Mouse (Mus musculus): ENCODE data around the gene Opn4. TPM values are rescaled to one million over a fixed set of nuclear protein-coding genes. Genes with fewer than 3 reads are reported as not detected.

The Opn4 gene
- polyA plus RNA-seq, 1 experiment = not detected

DNA sequence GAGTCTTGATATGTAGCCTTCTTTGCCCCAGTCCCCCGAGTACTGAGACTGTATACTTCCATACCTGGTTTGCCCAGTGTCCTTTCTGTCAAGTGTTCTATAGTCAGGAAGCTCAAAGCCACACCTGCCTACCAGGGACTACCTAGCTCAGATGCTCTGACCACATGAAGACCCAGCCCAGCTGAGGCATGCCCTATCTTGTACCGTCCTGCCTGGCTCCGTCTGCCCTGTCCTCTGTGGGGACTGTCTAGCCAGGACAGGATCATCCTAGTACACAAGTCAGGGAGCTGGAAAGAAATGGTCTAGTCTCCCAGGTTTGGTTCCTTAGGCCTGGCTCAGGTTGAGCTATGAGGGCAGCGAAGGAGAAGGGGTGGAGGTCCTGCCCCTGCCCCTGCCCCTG, 31.3 kb downstream of the Opn4 start:
- no peak for TF ChIP-seq CTCF (IDR thresholded peaks at IDR 0.05; ENCODE audit: extremely low read depth, insufficient read depth, low read length)
- TF ChIP-seq POLR2A (IDR thresholded peaks at IDR 0.05; ENCODE audit: extremely low read depth, insufficient read depth, low read length) = no peak
- H3K4me3 ChIP-seq (ENCODE audit: insufficient read depth, low read length) = no peak overlapping the region
- no peaks in the 10 kb centered on the region for H3K4me1 ChIP-seq (ENCODE audit: control insufficient read depth, insufficient read depth, low read length)
- H3K27ac ChIP-seq (ENCODE audit: insufficient read depth, low read length) = no peak overlapping the region

DNA sequence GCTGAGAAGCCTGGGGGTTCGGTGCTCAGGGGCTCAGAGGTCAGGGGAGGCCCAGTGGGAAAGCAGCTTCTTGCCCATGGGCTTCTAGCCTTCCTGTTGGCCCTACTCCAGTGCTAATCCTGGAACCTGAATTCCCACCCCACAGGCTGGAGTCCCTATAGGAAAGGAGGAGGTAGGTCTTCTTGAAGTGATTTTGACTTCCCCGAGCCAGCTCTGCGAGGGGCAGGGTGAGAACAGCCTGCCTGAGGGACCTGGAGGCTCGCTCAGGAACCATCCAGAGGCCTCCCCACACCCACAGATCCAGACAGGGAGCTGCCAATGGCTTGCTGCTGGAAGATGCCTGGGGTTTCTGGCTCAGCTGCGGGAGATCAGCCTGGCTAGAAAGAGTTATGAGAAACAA, 32.2 kb downstream of the Opn4 start:
- H3K27ac ChIP-seq (ENCODE audit: insufficient read depth, low read length) = no peak overlapping the region
- no peaks in the 10 kb centered on the region for H3K4me1 ChIP-seq (ENCODE audit: control insufficient read depth, insufficient read depth, low read length)
- H3K4me3 ChIP-seq (ENCODE audit: insufficient read depth, low read length) = no peak overlapping the region
- no peak for TF ChIP-seq CTCF (IDR thresholded peaks at IDR 0.05; ENCODE audit: extremely low read depth, insufficient read depth, low read length)
- no peak for TF ChIP-seq POLR2A (IDR thresholded peaks at IDR 0.05; ENCODE audit: extremely low read depth, insufficient read depth, low read length)

DNA sequence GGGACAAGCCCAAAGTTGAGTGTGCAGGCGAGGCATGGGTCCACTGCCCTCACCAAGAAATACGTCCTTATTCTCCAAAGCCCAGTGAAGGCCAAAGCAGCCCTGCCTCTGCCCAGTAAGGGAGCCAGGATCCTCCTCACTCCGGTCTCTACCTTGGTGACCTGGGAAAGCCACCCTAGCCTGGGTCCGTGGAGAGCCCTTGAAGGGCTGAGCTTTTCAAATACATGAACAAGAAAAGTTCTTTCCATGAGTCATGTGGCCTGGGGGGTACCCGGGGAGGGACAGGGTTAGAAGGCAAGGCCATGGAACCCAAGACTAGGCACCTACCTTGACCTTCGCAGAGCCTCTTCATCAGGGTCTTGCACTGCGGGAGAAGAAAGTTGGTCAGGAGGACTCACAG, 33.4 kb downstream of the Opn4 start:
- no peak overlapping the region for H3K27ac ChIP-seq (ENCODE audit: insufficient read depth, low read length)
- H3K4me3 ChIP-seq (ENCODE audit: insufficient read depth, low read length) = no peak overlapping the region
- H3K4me1 ChIP-seq (ENCODE audit: control insufficient read depth, insufficient read depth, low read length) = no peaks in the 10 kb centered on the region
- TF ChIP-seq POLR2A (IDR thresholded peaks at IDR 0.05; ENCODE audit: extremely low read depth, insufficient read depth, low read length) = no peak
- TF ChIP-seq CTCF (IDR thresholded peaks at IDR 0.05; ENCODE audit: extremely low read depth, insufficient read depth, low read length) = no peak

DNA sequence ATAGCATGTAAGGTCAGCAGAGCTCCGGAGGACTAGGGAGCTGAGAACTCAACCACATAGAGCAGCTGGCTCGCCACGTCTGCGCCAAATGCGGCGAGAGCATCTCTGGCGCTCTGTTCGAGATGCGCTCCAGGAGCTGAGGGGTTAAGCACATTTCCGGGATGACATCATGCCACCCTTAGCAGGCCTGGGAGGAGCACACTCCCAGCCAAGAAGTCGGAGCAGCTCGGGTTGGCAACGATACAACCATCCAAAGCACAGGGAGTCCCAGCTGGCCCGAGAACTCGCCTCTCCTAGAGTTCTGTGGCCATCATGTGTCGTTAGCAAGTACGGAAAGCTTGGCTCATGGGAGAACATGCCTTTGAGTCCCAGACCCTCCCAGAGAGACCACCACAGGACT, 34.2 kb downstream of the Opn4 start:
- Histone ChIP-seq H3K27ac (ENCODE audit: insufficient read depth, low read length) (no peak overlapping the region), H3K4me3 (ENCODE audit: insufficient read depth, low read length) (no peak overlapping the region), H3K4me1 (ENCODE audit: control insufficient read depth, insufficient read depth, low read length) (no peaks in the 10 kb centered on the region)
- TF ChIP-seq POLR2A (IDR thresholded peaks at IDR 0.05; ENCODE audit: extremely low read depth, insufficient read depth, low read length) (no peak), CTCF (IDR thresholded peaks at IDR 0.05; ENCODE audit: extremely low read depth, insufficient read depth, low read length) (no peak)

DNA sequence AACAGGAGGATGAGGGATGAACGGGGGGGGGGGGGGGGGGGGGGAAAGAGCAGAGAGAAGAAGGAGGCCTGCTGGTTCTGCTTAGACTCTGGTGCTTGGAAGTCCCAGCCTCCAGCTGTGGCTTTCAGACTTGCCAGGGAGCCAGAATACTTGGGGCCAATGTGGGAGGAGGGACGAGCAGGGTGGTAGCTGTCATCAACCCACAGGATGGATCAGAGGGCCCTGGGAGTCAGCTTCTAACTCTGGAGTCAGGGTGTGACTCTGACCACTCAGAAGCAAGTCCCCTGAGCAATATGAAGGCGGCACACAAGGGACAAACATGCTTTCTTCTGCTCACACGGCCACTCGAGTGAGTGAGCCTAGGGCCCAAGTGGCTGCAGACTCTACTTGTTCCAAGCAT, 35.3 kb downstream of the Opn4 start:
- TF ChIP-seq CTCF (IDR thresholded peaks at IDR 0.05; ENCODE audit: extremely low read depth, insufficient read depth, low read length) (no peak), POLR2A (IDR thresholded peaks at IDR 0.05; ENCODE audit: extremely low read depth, insufficient read depth, low read length) (no peak)
- Histone ChIP-seq H3K4me1 (ENCODE audit: control insufficient read depth, insufficient read depth, low read length) (no peaks in the 10 kb centered on the region), H3K27ac (ENCODE audit: insufficient read depth, low read length) (no peak overlapping the region)

DNA sequence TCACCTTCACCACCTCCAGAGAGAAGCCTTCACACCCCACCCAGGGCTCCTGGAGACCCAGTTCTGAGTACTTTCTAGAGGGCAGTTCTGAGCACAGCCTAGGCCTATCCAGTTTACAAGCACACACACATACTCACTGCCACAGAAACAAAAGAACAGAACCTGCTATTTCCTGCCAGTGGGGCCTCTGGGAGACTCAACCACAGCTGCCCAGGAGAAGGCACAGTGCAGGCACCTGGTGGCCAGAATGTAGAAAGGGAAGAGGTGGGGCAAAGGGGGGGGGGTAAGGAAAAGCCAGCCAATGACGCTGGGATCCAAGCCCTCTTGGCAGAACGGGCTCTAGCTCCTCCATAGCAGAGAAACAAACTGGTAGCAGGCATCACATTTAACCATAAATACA, 37.5 kb downstream of the Opn4 start:
- Histone ChIP-seq H3K27ac (ENCODE audit: insufficient read depth, low read length) (no peak overlapping the region), H3K4me3 (ENCODE audit: insufficient read depth, low read length) (no peak overlapping the region), H3K4me1 (ENCODE audit: control insufficient read depth, insufficient read depth, low read length) (no peaks in the 10 kb centered on the region)
- TF ChIP-seq POLR2A (IDR thresholded peaks at IDR 0.05; ENCODE audit: extremely low read depth, insufficient read depth, low read length) (no peak), CTCF (IDR thresholded peaks at IDR 0.05; ENCODE audit: extremely low read depth, insufficient read depth, low read length) (no peak)

More for the DNA sequence above, 35.3 kb downstream of the Opn4 start:
- no peak overlapping the region for H3K4me3 ChIP-seq (ENCODE audit: insufficient read depth, low read length)

DNA sequence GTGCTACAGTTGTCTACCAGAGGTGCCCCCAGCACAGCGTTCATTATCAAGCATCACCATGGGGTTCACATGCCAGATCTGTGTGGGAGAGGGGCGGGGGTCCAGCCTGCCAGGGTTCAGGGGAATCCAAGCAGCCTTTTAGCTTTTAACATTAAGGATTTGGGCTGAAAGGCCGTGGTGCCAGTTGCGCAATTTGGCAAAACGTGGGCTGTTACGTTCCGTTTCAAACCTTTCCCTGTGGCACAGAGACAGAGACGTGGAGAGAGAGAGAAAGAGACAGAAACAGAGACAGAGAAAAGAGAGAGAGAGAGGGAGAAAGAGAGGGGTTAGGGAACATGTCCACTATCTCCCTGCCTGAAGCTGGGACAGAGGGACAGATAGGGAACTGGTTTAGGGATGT, 38.3 kb downstream of the Opn4 start:
- no peaks in the 10 kb centered on the region for H3K4me1 ChIP-seq (ENCODE audit: control insufficient read depth, insufficient read depth, low read length)
- H3K27ac ChIP-seq (ENCODE audit: insufficient read depth, low read length) = no peak overlapping the region
- H3K4me3 ChIP-seq (ENCODE audit: insufficient read depth, low read length) = no peak overlapping the region
- TF ChIP-seq POLR2A (IDR thresholded peaks at IDR 0.05; ENCODE audit: extremely low read depth, insufficient read depth, low read length) (no peak), CTCF (IDR thresholded peaks at IDR 0.05; ENCODE audit: extremely low read depth, insufficient read depth, low read length) (no peak)

DNA sequence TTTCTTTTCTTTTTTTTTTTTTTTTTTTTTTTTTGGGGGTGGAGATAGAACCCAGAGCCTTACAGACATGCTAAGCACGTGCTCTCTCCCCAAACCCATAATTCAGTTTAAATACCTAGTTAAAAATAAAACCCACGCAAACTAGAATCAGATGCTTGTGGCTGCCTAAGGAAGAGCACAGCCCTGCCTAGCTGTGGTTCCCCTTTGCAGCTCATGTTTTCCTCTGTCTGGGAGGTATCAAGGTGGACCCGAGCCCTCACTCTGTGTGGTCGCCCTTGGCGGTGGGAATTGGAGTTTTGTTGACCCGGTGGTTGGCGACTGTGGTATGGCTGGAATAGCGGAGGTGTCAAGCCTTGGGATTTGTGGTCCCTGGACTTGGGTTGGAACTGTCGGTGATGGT, 41.0 kb downstream of the Opn4 start:
- no peak overlapping the region for H3K27ac ChIP-seq (ENCODE audit: insufficient read depth, low read length)
- no peaks in the 10 kb centered on the region for H3K4me1 ChIP-seq (ENCODE audit: control insufficient read depth, insufficient read depth, low read length)
- H3K4me3 ChIP-seq (ENCODE audit: insufficient read depth, low read length) = no peak overlapping the region
- no peak for TF ChIP-seq CTCF (IDR thresholded peaks at IDR 0.05; ENCODE audit: extremely low read depth, insufficient read depth, low read length)
- no peak for TF ChIP-seq POLR2A (IDR thresholded peaks at IDR 0.05; ENCODE audit: extremely low read depth, insufficient read depth, low read length)

DNA sequence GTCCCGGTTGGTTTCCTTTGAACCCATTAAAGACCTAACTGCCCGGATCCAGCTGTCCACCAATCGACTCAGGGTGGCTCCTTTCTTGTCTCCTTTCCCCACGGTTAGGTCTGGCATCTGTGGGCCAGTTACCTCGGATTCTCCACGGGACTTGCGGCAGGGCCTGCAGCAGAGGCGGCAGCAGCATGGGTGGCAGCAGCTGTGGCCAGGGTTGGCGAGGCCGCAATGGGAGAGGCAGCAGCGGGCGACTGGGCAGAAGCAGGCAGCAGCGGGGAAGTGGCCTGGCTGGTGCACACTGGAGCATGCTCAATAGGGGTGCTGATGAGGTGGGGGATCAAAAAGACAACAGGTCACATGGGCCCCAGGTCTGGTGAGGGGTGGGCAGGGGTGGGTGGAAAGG, 44.7 kb downstream of the Opn4 start:
- Histone ChIP-seq H3K27ac (ENCODE audit: insufficient read depth, low read length) (no peak overlapping the region), H3K4me1 (ENCODE audit: control insufficient read depth, insufficient read depth, low read length) (no peaks in the 10 kb centered on the region), H3K4me3 (ENCODE audit: insufficient read depth, low read length) (no peak overlapping the region)
- TF ChIP-seq CTCF (IDR thresholded peaks at IDR 0.05; ENCODE audit: extremely low read depth, insufficient read depth, low read length) (no peak), POLR2A (IDR thresholded peaks at IDR 0.05; ENCODE audit: extremely low read depth, insufficient read depth, low read length) (no peak)

DNA sequence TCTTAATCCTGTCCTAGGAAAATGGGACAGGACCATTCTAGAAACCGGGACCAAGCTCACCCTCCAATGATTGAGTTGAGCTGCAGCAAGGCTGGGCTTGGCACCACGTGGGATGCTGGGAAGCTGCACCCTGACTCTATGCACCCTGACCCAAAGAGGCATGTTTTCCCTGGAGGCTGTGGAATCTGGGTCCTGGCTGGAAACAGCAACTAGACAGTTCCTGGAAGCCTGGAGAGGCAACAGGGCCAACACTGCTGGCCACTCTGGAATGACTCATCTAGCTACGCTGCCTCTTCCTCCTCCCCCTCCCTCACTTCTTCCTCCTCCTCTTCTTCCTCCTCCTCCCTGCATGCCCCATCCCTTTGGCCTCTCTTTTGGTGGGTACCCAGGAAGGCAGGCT, 45.9 kb downstream of the Opn4 start:
- no peak for TF ChIP-seq POLR2A (IDR thresholded peaks at IDR 0.05; ENCODE audit: extremely low read depth, insufficient read depth, low read length)
- no peak for TF ChIP-seq CTCF (IDR thresholded peaks at IDR 0.05; ENCODE audit: extremely low read depth, insufficient read depth, low read length)
- Histone ChIP-seq H3K4me1 (ENCODE audit: control insufficient read depth, insufficient read depth, low read length) (no peaks in the 10 kb centered on the region), H3K27ac (ENCODE audit: insufficient read depth, low read length) (no peak overlapping the region), H3K4me3 (ENCODE audit: insufficient read depth, low read length) (no peak overlapping the region)

DNA sequence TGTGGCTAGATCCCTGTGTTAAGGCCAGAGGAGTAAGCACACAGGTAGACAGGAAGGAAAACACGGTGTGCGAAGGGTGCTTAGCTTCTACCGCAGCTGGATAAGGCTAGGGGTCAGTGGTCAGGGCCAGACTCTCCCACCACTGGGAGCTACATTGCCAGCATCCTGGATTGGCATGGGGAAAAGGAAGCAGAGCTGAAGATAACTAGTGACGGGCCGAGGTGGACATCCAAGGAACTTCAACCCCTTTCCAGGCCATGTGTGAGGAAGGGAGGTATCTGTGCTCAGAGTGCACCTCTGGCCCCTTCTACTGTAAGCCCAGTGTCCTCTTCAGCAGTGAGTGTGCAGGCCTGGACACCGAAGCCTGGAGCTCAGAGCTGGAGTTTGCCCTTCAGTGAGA, 46.5 kb downstream of the Opn4 start:
- Histone ChIP-seq H3K27ac (ENCODE audit: insufficient read depth, low read length) (no peak overlapping the region), H3K4me1 (ENCODE audit: control insufficient read depth, insufficient read depth, low read length) (no peaks in the 10 kb centered on the region), H3K4me3 (ENCODE audit: insufficient read depth, low read length) (no peak overlapping the region)
- TF ChIP-seq CTCF (IDR thresholded peaks at IDR 0.05; ENCODE audit: extremely low read depth, insufficient read depth, low read length) = no peak
- TF ChIP-seq POLR2A (IDR thresholded peaks at IDR 0.05; ENCODE audit: extremely low read depth, insufficient read depth, low read length) = no peak

Data from cortical plate, adult 2 months (tissue).